Mouse (Mus musculus) liver, adult 2 months (tissue): Measurements from ENCODE around the gene Fam193b. TPM values are rescaled to one million over a fixed set of nuclear protein-coding genes. Genes with fewer than 3 reads are reported as not detected.

ENCODE experiments used
- DNase-seq: peaks from one replicate; pipeline ENCODE4 v3.0.0-alpha.2; 2011; ENCODE audit warnings: low read depth, low spot score; ENCODE audit errors: extremely low read depth
- H3K27ac ChIP-seq: fragments of 200-500 bp; replicated peaks from 2 replicates; pipeline ENCODE4 v1.5.1; 2012; ENCODE audit warnings: low read depth, mild to moderate bottlenecking, control low read depth, inconsistent platforms, low read length; ENCODE audit not compliant: insufficient read depth
- H3K27me3 ChIP-seq: fragments of 200-500 bp; 2 replicates; pipeline ENCODE4 v1.6.1; 2012; ENCODE audit warnings: mild to moderate bottlenecking, moderate library complexity, low read length, inconsistent platforms; ENCODE audit not compliant: control insufficient read depth, insufficient read depth
- H3K36me3 ChIP-seq: fragments of 200-500 bp; 2 replicates; pipeline ENCODE4 v1.6.1; 2012; ENCODE audit warnings: low read length, inconsistent platforms; ENCODE audit not compliant: control insufficient read depth, insufficient read depth
- H3K4me1 ChIP-seq: fragments of 200-500 bp; 2 replicates; pipeline ENCODE4 v1.6.1; 2011; ENCODE audit warnings: low read length; ENCODE audit not compliant: control insufficient read depth, insufficient read depth
- H3K4me3 ChIP-seq: fragments of 200-500 bp; 2 replicates; pipeline ENCODE4 v1.5.1; 2011; ENCODE audit warnings: low read depth, mild to moderate bottlenecking, control low read depth, low read length, moderate library complexity; ENCODE audit not compliant: insufficient read depth
- H3K79me2 ChIP-seq: fragments of 200-500 bp; 2 replicates; pipeline ENCODE4 v1.6.1; 2012; ENCODE audit warnings: inconsistent platforms, mild to moderate bottlenecking, low read length, moderate library complexity; ENCODE audit not compliant: control insufficient read depth, insufficient read depth
- H3K9ac ChIP-seq: fragments of 200-500 bp; 2 replicates; pipeline ENCODE4 v1.6.1; 2012; ENCODE audit warnings: low read depth, mild to moderate bottlenecking, control low read depth, inconsistent platforms, low read length
- CTCF ChIP-seq: fragments of 200-500 bp; IDR thresholded peaks from 2 replicates; pipeline ENCODE4 v1.5.1; 2011; ENCODE audit warnings: low read depth, low read length, control low read depth
- POLR2A ChIP-seq: fragments of 200-500 bp; IDR thresholded peaks from 2 replicates; pipeline ENCODE4 v1.6.1; 2011; ENCODE audit warnings: low read length, control low read depth; ENCODE audit not compliant: insufficient read depth; ENCODE audit errors: extremely low read depth
- WGBS: fragments of 180-500 bp; shearing (Covaris S2); methylation state at CpG from one replicate; pipeline ENCODE4 v1.1.7; 2018; 5-methylcytosine and 5-hydroxymethylcytosine counted together
- polyA plus RNA-seq: library from polyadenylated mRNA; depleted of rRNA; stranded (reverse); fragments of >200 nt; gene quantifications from 2 replicates; pipeline ENCODE4 v1.2.3, GENCODE M21; 2012
- total RNA-seq: library from RNA; depleted of rRNA; stranded (reverse); fragments of >200 nt; gene quantifications from 2 replicates; pipeline ENCODE4 v1.2.3, GENCODE M21; 2014

Fam193b gene
- total and polyA plus RNA-seq, 2 experiments, result 11.7 to 67.8 TPM

DNA sequence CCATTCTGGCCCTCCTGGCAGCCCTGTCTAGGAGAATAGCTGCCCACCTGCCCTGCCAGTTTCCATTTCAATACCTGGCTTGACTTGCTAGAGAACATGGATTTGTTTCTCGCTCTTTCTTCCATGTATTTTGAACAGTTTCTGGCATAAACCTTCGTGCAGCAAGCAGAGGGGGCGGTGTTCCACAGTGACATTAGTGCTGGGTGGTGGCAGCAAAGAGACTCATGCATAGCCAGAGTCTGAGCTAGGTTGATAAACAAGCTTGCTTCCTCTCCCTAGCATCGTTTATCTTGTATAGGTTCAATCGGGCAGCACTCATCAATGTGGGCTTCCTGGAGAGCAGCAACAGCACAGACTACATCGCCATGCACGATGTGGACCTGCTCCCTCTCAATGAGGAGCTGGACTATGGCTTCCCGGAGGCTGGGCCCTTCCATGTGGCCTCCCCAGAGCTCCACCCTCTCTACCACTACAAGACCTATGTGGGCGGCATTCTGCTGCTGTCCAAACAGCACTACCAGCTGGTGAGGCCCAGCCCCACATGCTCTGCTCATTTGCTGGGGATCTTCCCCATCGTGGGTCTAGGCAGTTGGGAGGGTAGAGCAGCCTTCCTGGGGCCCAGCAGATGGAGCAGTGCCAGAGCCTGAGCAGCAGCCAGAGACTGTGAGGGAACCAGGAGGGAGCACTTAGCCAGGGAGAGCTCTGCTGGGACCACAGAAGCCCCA is 36.1 kb upstream of the Fam193b start:
- WGBS, result 70% methylated on average over 10 of the region's 10 CpGs
- no peak for DNase-seq
- TF ChIP-seq CTCF (no peak), POLR2A (no peak)
- Histone ChIP-seq H3K4me3 (no peak overlapping the region), H3K27me3 (no peaks in the 10 kb centered on the region), H3K9ac (no peak overlapping the region), H3K4me1 (no peaks in the 10 kb centered on the region), H3K79me2 (peaks cover 5% of the 10 kb centered on the region; the same call in 1 of the 2 replicates), H3K27ac (no peak overlapping the region), H3K36me3 (peaks cover 3% of the 10 kb centered on the region; the same call in 1 of the 2 replicates)

DNA sequence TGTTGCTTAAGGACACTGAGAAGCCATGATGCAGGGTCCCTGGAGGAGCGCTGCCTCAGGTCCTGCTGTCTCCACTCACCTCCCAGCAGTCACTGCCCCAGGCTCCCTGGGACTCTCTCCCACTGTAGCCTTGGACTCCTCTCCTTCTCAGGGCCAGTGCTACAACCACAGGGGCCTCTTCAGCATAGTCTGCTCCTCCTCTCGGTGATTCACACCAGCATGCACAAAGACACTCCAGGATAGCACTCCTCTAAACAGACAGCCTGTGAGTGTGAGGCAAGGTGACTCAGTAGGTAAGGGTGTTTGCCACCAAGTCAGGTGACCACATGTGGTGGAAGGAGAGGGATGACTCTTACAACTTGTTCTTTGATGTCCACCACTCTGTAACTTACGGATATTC is 33.7 kb upstream of the Fam193b start:
- no peak for TF ChIP-seq CTCF
- no peak for TF ChIP-seq POLR2A
- no peak overlapping the region for H3K9ac ChIP-seq
- H3K4me1 ChIP-seq, result peaks cover 2% of the 10 kb centered on the region; the same call in 1 of the 2 replicates
- no peak for DNase-seq
- peaks cover 3% of the 10 kb centered on the region; the same call in 1 of the 2 replicates for H3K36me3 ChIP-seq
- WGBS, result 92% methylated on average over 3 of the region's 3 CpGs
- no peak overlapping the region for H3K27ac ChIP-seq
- peaks cover 5% of the 10 kb centered on the region; the same call in 1 of the 2 replicates for H3K79me2 ChIP-seq
- no peak overlapping the region for H3K4me3 ChIP-seq
- H3K27me3 ChIP-seq, result no peaks in the 10 kb centered on the region

- H3K27me3 ChIP-seq, result no peaks in the 10 kb centered on the region
- TF ChIP-seq CTCF (peak; percentile 78), POLR2A (no peak)
- H3K36me3 ChIP-seq, result peaks cover 7% of the 10 kb centered on the region
- 2% methylated on average over 3 of the region's 3 CpGs for WGBS
- no peak overlapping the region for H3K9ac ChIP-seq
- H3K27ac ChIP-seq, result no peak overlapping the region
- peak; percentile 32 for DNase-seq
- peaks cover 2% of the 10 kb centered on the region; the same call in 1 of the 2 replicates for H3K4me1 ChIP-seq
- H3K79me2 ChIP-seq, result peaks cover 5% of the 10 kb centered on the region; the same call in 1 of the 2 replicates
- H3K4me3 ChIP-seq, result no peak overlapping the region
Measured at GRCm38 (mm10) chr13:55601611-55602010, 30.7 kb upstream of the Fam193b start.

GRCm38 (mm10) chr13:55600657-55601056 is 29.7 kb upstream of the Fam193b start:
- Histone ChIP-seq H3K79me2 (peaks cover 5% of the 10 kb centered on the region; the same call in 1 of the 2 replicates), H3K4me3 (peak overlapping the region; percentile 86; the same call in 1 of the 2 replicates), H3K4me1 (peaks cover 2% of the 10 kb centered on the region; the same call in 1 of the 2 replicates), H3K27ac (peak overlapping the region; percentile 74; the same call in 1 of the 2 replicates), H3K36me3 (peaks cover 11% of the 10 kb centered on the region), H3K27me3 (no peaks in the 10 kb centered on the region), H3K9ac (peak overlapping the region; percentile 85)
- TF ChIP-seq POLR2A (no peak), CTCF (no peak)
- 9% methylated on average over 9 of the region's 9 CpGs for WGBS
- DNase-seq, result peak; percentile 63

GRCm38 (mm10) chr13:55599566-55600540 is 28.9 kb upstream of the Fam193b start, which contains the start of gene B4galt7:
Gene B4galt7 (plus strand): TSS chr13:55599896.
- no peaks in the 10 kb centered on the region for H3K27me3 ChIP-seq
- H3K4me1 ChIP-seq, result peaks cover 2% of the 10 kb centered on the region; the same call in 1 of the 2 replicates
- H3K9ac ChIP-seq, result peak within 1 kb of the TSS; percentile 85
- H3K4me3 ChIP-seq, result peak within 1 kb of the TSS; percentile 86
- peaks cover 18% of the 10 kb centered on the region for H3K36me3 ChIP-seq
- peak within 1 kb of the TSS; percentile 74 for H3K27ac ChIP-seq
- peak; percentile 64 for DNase-seq
- peaks cover 5% of the 10 kb centered on the region; the same call in 1 of the 2 replicates for H3K79me2 ChIP-seq
- TF ChIP-seq CTCF, result no peak
- no peak for TF ChIP-seq POLR2A
- 5% methylated on average over 51 of the region's 51 CpGs for WGBS
